Mouse (Mus musculus) testis, adult 2 months (tissue): ENCODE results near the gene Spata33.

Experiments used
- CTCF ChIP-seq: fragments of 200-500 bp; IDR thresholded peaks from 2 replicates; pipeline ENCODE4 v1.5.1; 2012; ENCODE audit warnings: low read depth, mild to moderate bottlenecking, inconsistent platforms, low read length, moderate library complexity; ENCODE audit not compliant: control insufficient read depth, insufficient read depth, insufficient replicate concordance
- POLR2A ChIP-seq: fragments of 200-500 bp; IDR thresholded peaks from 2 replicates; pipeline ENCODE4 v1.6.1; 2012; ENCODE audit warnings: low read depth, mild to moderate bottlenecking, inconsistent platforms, low read length, moderate library complexity; ENCODE audit not compliant: control insufficient read depth

GRCm38 (mm10) chr8:123202288-123202687 is 10.3 kb upstream of the Spata33 start:
- TF ChIP-seq POLR2A (no peak), CTCF (peak; percentile 58; the same call in 1 of the 2 replicates)
